Mouse (Mus musculus): ENCODE measurements around the gene Ryr3. TPM values are rescaled to one million over a fixed set of nuclear protein-coding genes. Genes with fewer than 3 reads are reported as not detected.

The Ryr3 gene
- total RNA-seq, 2 experiments from 2014 or later: 55.8 to 68.2 TPM

- no peak for DNase-seq (ENCODE audit: low spot score in 2 of 2)
Measured at GRCm38 (mm10) chr2:112677246-112677645, 539.6 kb downstream of the Ryr3 start.

- DNase-seq (ENCODE audit: low spot score in 2 of 2): no peak
Measured at GRCm38 (mm10) chr2:112676721-112677120, 540.2 kb downstream of the Ryr3 start.

- no peak for DNase-seq (ENCODE audit: low spot score in 2 of 2)
Measured at GRCm38 (mm10) chr2:112676175-112676574, 540.7 kb downstream of the Ryr3 start.

- DNase-seq (ENCODE audit: low spot score in 2 of 2): no peak
Measured at GRCm38 (mm10) chr2:112669461-112669860, 547.4 kb downstream of the Ryr3 start.

GRCm38 (mm10) chr2:112656131-112656530 is 560.8 kb downstream of the Ryr3 start:
- DNase-seq (ENCODE audit: low spot score in 2 of 2): no peak

GRCm38 (mm10) chr2:112653836-112654235 is 563.1 kb downstream of the Ryr3 start:
- no peak for DNase-seq (ENCODE audit: low spot score in 2 of 2)

- DNase-seq (ENCODE audit: low spot score in 2 of 2): no peak
Measured at GRCm38 (mm10) chr2:112637206-112637605, 579.7 kb downstream of the Ryr3 start.

GRCm38 (mm10) chr2:112632536-112632935 is 584.4 kb downstream of the Ryr3 start:
- peak in 1 of 2 experiments; percentile 32 for DNase-seq (ENCODE audit: low spot score in 2 of 2)

- no peak for DNase-seq (ENCODE audit: low spot score in 2 of 2)
Measured at GRCm38 (mm10) chr2:112630669-112631068, 586.2 kb downstream of the Ryr3 start.

- DNase-seq (ENCODE audit: low spot score in 2 of 2): no peak
Measured at GRCm38 (mm10) chr2:112625156-112625555, 591.7 kb downstream of the Ryr3 start.

GRCm38 (mm10) chr2:112617206-112617605 is 599.7 kb downstream of the Ryr3 start:
- no peak for DNase-seq (ENCODE audit: low spot score in 2 of 2)

GRCm38 (mm10) chr2:112614375-112614774 is 602.5 kb downstream of the Ryr3 start:
- DNase-seq (ENCODE audit: low spot score in 2 of 2): no peak

- peak in 1 of 2 experiments; percentile 45 for DNase-seq (ENCODE audit: low spot score in 2 of 2)
Measured at GRCm38 (mm10) chr2:112612628-112613027, 604.3 kb downstream of the Ryr3 start.

- DNase-seq (ENCODE audit: low spot score in 2 of 2): no peak
Measured at GRCm38 (mm10) chr2:112606536-112606935, 610.4 kb downstream of the Ryr3 start.

GRCm38 (mm10) chr2:112602487-112602886 is 614.4 kb downstream of the Ryr3 start:
- DNase-seq (ENCODE audit: low spot score in 2 of 2): peak; percentile 24 to 34

- DNase-seq (ENCODE audit: low spot score in 2 of 2): no peak
Measured at GRCm38 (mm10) chr2:112600222-112600621, 616.7 kb downstream of the Ryr3 start.

- DNase-seq (ENCODE audit: low spot score in 2 of 2): no peak
Measured at GRCm38 (mm10) chr2:112597064-112597463, 619.8 kb downstream of the Ryr3 start.

GRCm38 (mm10) chr2:112596415-112596814 is 620.5 kb downstream of the Ryr3 start:
- no peak for DNase-seq (ENCODE audit: low spot score in 2 of 2)

GRCm38 (mm10) chr2:112595807-112596206 is 621.1 kb downstream of the Ryr3 start:
- DNase-seq (ENCODE audit: low spot score in 2 of 2): no peak

- DNase-seq (ENCODE audit: low spot score in 2 of 2): no peak
Measured at GRCm38 (mm10) chr2:112593781-112594180, 623.1 kb downstream of the Ryr3 start.

GRCm38 (mm10) chr2:112593322-112593721 is 623.6 kb downstream of the Ryr3 start:
- no peak for DNase-seq (ENCODE audit: low spot score in 2 of 2)

GRCm38 (mm10) chr2:112591451-112591871 is 625.4 kb downstream of the Ryr3 start:
- DNase-seq (ENCODE audit: low spot score in 2 of 2): peak; percentile 56 to 81

GRCm38 (mm10) chr2:112590985-112591384 is 625.9 kb downstream of the Ryr3 start:
- DNase-seq (ENCODE audit: low spot score in 2 of 2): peak; percentile 14 to 45

All from layer of hippocampus, adult 18-20 months (tissue).